Mouse (Mus musculus): ENCODE measurements around the gene 1700013G24Rik. TPM values are rescaled to one million over a fixed set of nuclear protein-coding genes. Genes with fewer than 3 reads are reported as not detected.

1700013G24Rik gene
- polyA plus RNA-seq, 1 experiment from 2014 or later, result not detected

- Histone ChIP-seq H3K36me3 (no peaks in the 10 kb centered on the region), H3K4me3 (replicated peaks) (no peak overlapping the region), H3K27ac (peak overlapping the region; percentile 93), H3K9ac (0 out of 2 replicates have a peak overlapping the region, but pooled peaks have one; percentile 10), H3K4me1 (replicated peaks) (peaks cover 66% of the 10 kb centered on the region), H3K9me3 (no peaks in the 10 kb centered on the region), H3K4me2 (replicated peaks) (no peak overlapping the region), H3K27me3 (replicated peaks) (no peaks in the 10 kb centered on the region)
- 60% methylated on average over 8 of the region's 8 CpGs for WGBS
- ATAC-seq, result no peak
Measured at GRCm38 (mm10) chr4:137489996-137490395, 36.9 kb downstream of the 1700013G24Rik start.

GRCm38 (mm10) chr4:137492563-137492962 is 39.5 kb downstream of the 1700013G24Rik start:
- Histone ChIP-seq H3K9me3 (no peaks in the 10 kb centered on the region), H3K27me3 (replicated peaks) (no peaks in the 10 kb centered on the region), H3K4me1 (replicated peaks) (peaks cover 57% of the 10 kb centered on the region), H3K9ac (no peak overlapping the region), H3K4me3 (replicated peaks) (no peak overlapping the region), H3K36me3 (no peaks in the 10 kb centered on the region), H3K4me2 (replicated peaks) (no peak overlapping the region), H3K27ac (no peak overlapping the region)
- WGBS, result 81% methylated on average over 11 of the region's 11 CpGs
- ATAC-seq, result no peak

- WGBS, result 78% methylated on average over 4 of the region's 4 CpGs
- H3K27ac ChIP-seq, result no peak overlapping the region
- no peak overlapping the region for H3K4me3 ChIP-seq (replicated peaks)
- no peaks in the 10 kb centered on the region for H3K27me3 ChIP-seq (replicated peaks)
- no peak for ATAC-seq
- H3K4me1 ChIP-seq (replicated peaks), result peaks cover 57% of the 10 kb centered on the region
- H3K9me3 ChIP-seq, result no peaks in the 10 kb centered on the region
- H3K36me3 ChIP-seq, result no peaks in the 10 kb centered on the region
- H3K4me2 ChIP-seq (replicated peaks), result no peak overlapping the region
- no peak overlapping the region for H3K9ac ChIP-seq
Measured at GRCm38 (mm10) chr4:137493187-137493586, 40.1 kb downstream of the 1700013G24Rik start.

GRCm38 (mm10) chr4:137494751-137495500 is 41.8 kb downstream of the 1700013G24Rik start:
- no peaks in the 10 kb centered on the region for H3K9me3 ChIP-seq
- no peaks in the 10 kb centered on the region for H3K36me3 ChIP-seq
- H3K4me3 ChIP-seq (replicated peaks), result no peak overlapping the region
- H3K27ac ChIP-seq, result peak overlapping the region; percentile 78
- ATAC-seq, result peak; percentile 34; the same call in 1 of the 2 replicates
- H3K9ac ChIP-seq, result peak overlapping the region; percentile 23; the same call in 1 of the 2 replicates
- H3K27me3 ChIP-seq (replicated peaks), result no peaks in the 10 kb centered on the region
- H3K4me2 ChIP-seq (replicated peaks), result peak overlapping the region; percentile 7; the same call in 1 of the 2 replicates
- peaks cover 51% of the 10 kb centered on the region for H3K4me1 ChIP-seq (replicated peaks)
- WGBS, result 16% methylated on average over 19 of the region's 19 CpGs

GRCm38 (mm10) chr4:137495501-137496100 is 42.5 kb downstream of the 1700013G24Rik start:
- Histone ChIP-seq H3K9ac (no peak overlapping the region), H3K36me3 (no peaks in the 10 kb centered on the region), H3K4me1 (replicated peaks) (peaks cover 52% of the 10 kb centered on the region), H3K9me3 (no peaks in the 10 kb centered on the region), H3K27me3 (replicated peaks) (no peaks in the 10 kb centered on the region), H3K27ac (peak overlapping the region; percentile 78), H3K4me3 (replicated peaks) (no peak overlapping the region), H3K4me2 (replicated peaks) (no peak overlapping the region)
- 49% methylated on average over 6 of the region's 6 CpGs for WGBS
- ATAC-seq, result peak; percentile 12; the same call in 1 of the 2 replicates

- Histone ChIP-seq H3K4me3 (replicated peaks) (no peak overlapping the region), H3K9ac (0 out of 2 replicates have a peak overlapping the region, but pooled peaks have one; percentile 16), H3K4me1 (replicated peaks) (peaks cover 52% of the 10 kb centered on the region), H3K27me3 (replicated peaks) (no peaks in the 10 kb centered on the region), H3K36me3 (peaks cover 5% of the 10 kb centered on the region), H3K9me3 (no peaks in the 10 kb centered on the region), H3K4me2 (replicated peaks) (peak overlapping the region; percentile 16), H3K27ac (peak overlapping the region; percentile 88)
- peak; percentile 72 for ATAC-seq
- WGBS, result 37% methylated on average over 5 of the region's 5 CpGs
Measured at GRCm38 (mm10) chr4:137497367-137497766, 44.3 kb downstream of the 1700013G24Rik start.

GRCm38 (mm10) chr4:137497892-137498722 is 45.0 kb downstream of the 1700013G24Rik start:
- H3K9me3 ChIP-seq, result no peaks in the 10 kb centered on the region
- peaks cover 52% of the 10 kb centered on the region for H3K4me1 ChIP-seq (replicated peaks)
- ATAC-seq, result peak; percentile 24
- no peaks in the 10 kb centered on the region for H3K27me3 ChIP-seq (replicated peaks)
- H3K4me3 ChIP-seq (replicated peaks), result no peak overlapping the region
- peaks cover 8% of the 10 kb centered on the region for H3K36me3 ChIP-seq
- peak overlapping the region; percentile 16 for H3K9ac ChIP-seq
- H3K4me2 ChIP-seq (replicated peaks), result peak overlapping the region; percentile 16
- WGBS, result 36% methylated on average over 9 of the region's 9 CpGs
- peak overlapping the region; percentile 88 for H3K27ac ChIP-seq

GRCm38 (mm10) chr4:137498882-137499583 is 45.9 kb downstream of the 1700013G24Rik start:
- Histone ChIP-seq H3K4me3 (replicated peaks) (no peak overlapping the region), H3K9me3 (no peaks in the 10 kb centered on the region), H3K4me1 (replicated peaks) (peaks cover 46% of the 10 kb centered on the region), H3K9ac (0 out of 2 replicates have a peak overlapping the region, but pooled peaks have one; percentile 5), H3K36me3 (peaks cover 13% of the 10 kb centered on the region), H3K27me3 (replicated peaks) (no peaks in the 10 kb centered on the region), H3K4me2 (replicated peaks) (0 out of 2 replicates have a peak overlapping the region, but pooled peaks have one; percentile 14), H3K27ac (peak overlapping the region; percentile 88)
- 82% methylated on average over 9 of the region's 9 CpGs for WGBS
- ATAC-seq, result no peak

GRCm38 (mm10) chr4:137500149-137500548 is 47.1 kb downstream of the 1700013G24Rik start:
- WGBS, result 64% methylated on average over 12 of the region's 12 CpGs
- H3K4me1 ChIP-seq (replicated peaks), result peaks cover 37% of the 10 kb centered on the region
- no peak overlapping the region for H3K9ac ChIP-seq

GRCm38 (mm10) chr4:137500953-137501352 is 47.9 kb downstream of the 1700013G24Rik start:
- Histone ChIP-seq H3K27ac (no peak overlapping the region), H3K4me3 (replicated peaks) (no peak overlapping the region)
- WGBS, result 87% methylated on average over 5 of the region's 5 CpGs

More at GRCm38 (mm10) chr4:137500149-137500548, 47.1 kb downstream of the 1700013G24Rik start:
- Histone ChIP-seq H3K27ac (no peak overlapping the region), H3K4me2 (replicated peaks) (no peak overlapping the region), H3K4me3 (replicated peaks) (no peak overlapping the region), H3K36me3 (peaks cover 13% of the 10 kb centered on the region), H3K9me3 (no peaks in the 10 kb centered on the region), H3K27me3 (replicated peaks) (no peaks in the 10 kb centered on the region)
- no peak for ATAC-seq

GRCm38 (mm10) chr4:137502183-137502582 is 49.1 kb downstream of the 1700013G24Rik start:
- Histone ChIP-seq H3K4me1 (replicated peaks) (peaks cover 26% of the 10 kb centered on the region), H3K27me3 (replicated peaks) (no peaks in the 10 kb centered on the region), H3K36me3 (peaks cover 13% of the 10 kb centered on the region), H3K9me3 (no peaks in the 10 kb centered on the region), H3K4me2 (replicated peaks) (no peak overlapping the region), H3K27ac (no peak overlapping the region), H3K9ac (no peak overlapping the region), H3K4me3 (replicated peaks) (no peak overlapping the region)
- ATAC-seq, result no peak
- 92% methylated on average over 10 of the region's 10 CpGs for WGBS

More at GRCm38 (mm10) chr4:137500953-137501352, 47.9 kb downstream of the 1700013G24Rik start:
- ATAC-seq, result no peak
- Histone ChIP-seq H3K4me2 (replicated peaks) (no peak overlapping the region), H3K9me3 (no peaks in the 10 kb centered on the region), H3K9ac (no peak overlapping the region), H3K27me3 (replicated peaks) (no peaks in the 10 kb centered on the region), H3K4me1 (replicated peaks) (peaks cover 30% of the 10 kb centered on the region), H3K36me3 (peaks cover 13% of the 10 kb centered on the region)
